Mouse (Mus musculus) cerebellum, postnatal 10 days (tissue): ENCODE measurements around the gene B230307C23Rik.
"Not testable (repeated sequence)": the region's sequence is repeated elsewhere in the genome, so short reads cannot be mapped to it uniquely, and the experiment has no call there.

ENCODE experiments used
- DNase-seq, 2 experiments: peaks; one replicate each; pipeline ENCODE4 v3.0.0; 2021; ENCODE audit warnings: mixed read lengths in 2 of 2

B230307C23Rik gene

DNA sequence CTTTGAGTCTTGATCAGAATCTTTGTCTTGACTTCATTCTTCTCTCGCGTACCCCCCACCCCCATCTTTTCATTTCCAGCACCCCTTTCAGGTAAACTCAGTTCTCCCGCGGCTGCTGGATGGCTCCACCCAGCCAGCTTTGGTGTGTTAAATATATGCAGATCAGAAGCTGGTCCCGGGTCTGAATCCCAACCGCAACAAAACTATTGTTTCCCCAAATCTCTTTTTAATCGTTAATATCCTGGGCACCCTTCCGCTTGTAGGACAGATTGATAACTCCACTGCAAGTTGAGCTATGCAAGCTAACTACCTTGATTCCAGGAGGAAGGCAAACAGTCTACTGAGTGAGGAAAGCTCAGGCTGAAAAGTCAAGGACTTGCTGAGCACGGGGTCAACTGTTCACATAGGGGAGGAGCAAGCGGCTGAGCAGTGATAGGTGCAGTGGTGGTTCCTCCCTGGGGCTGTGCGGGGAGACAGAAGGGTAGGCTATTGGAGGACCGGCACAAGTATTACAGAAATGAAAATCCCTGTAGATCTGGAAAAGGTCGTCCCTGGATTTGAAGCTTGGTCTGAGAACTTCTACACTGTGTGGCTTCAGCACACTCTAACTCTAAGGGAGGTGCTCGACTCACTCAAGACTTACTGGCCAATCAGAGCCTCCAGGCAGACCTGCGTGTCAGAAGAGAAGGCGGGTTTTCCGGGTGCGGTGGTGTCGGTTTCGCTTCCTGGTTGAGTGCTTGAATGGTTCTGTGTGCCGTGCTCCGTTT, at the start of gene B230307C23Rik:
Gene B230307C23Rik, plus strand, starts transcription at position 700 of the 767 bp plus-strand sequence.
- DNase-seq, result peak; percentile 83 to 85

DNA sequence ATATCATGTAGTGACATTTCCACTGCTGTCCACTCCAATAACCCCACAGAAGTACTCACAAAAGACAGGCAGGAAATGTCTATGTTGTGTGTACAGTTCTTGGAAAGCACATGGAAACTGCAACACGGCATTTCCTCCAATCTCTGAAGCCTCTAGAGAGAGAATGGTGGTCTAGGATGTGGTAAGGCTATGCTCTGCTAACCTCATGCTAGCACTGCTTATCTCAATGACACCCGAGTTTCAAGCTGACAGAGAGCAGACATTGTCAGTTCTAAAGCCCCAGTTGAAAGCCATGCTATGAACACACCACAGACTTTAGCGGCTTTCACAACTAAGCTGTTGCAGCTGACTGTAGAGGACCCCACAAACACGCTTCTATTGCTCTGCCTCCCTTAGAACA, 48.3 kb upstream of the B230307C23Rik start:
- DNase-seq, result no peak

DNA sequence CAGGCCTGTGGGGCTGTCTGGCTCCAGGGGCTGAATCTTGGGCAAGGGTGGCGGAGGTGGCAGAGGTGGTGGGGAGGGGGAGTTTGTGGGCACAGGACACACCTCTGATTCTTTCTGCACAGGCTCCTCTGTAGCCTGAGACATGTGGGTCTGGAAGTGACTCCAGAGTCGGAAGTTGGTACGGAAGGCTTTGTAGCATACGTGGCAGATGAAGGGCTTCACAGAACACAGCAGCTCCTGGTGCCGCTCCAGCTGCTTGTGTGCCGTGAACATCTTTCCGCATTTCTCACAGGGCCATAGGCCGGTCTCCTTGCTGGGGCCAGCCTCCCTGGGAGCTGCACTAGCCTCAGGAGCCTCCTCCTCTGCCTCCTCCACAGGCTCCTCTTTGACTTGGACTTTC, 47.1 kb upstream of the B230307C23Rik start:
- DNase-seq, result no peak

DNA sequence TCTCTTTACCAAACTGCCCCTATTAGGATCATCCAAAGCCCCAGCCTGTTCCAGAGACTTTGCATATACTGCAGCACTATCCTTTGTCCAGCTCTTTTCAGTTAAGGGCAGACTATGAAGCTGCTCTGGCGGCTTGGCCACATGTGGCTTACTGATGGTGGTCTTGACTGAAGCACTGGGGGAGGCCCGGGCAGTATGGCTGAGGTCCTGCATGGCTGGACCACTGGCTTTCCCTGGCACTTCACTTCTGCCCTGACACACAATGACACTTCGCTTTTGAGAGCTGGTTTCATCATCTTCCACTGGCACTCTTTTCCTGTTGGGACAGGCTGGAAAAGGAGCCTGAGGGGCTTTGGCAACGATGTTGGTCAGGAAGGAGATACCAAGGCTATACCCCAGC, 44.7 kb upstream of the B230307C23Rik start:
- no peak for DNase-seq

DNA sequence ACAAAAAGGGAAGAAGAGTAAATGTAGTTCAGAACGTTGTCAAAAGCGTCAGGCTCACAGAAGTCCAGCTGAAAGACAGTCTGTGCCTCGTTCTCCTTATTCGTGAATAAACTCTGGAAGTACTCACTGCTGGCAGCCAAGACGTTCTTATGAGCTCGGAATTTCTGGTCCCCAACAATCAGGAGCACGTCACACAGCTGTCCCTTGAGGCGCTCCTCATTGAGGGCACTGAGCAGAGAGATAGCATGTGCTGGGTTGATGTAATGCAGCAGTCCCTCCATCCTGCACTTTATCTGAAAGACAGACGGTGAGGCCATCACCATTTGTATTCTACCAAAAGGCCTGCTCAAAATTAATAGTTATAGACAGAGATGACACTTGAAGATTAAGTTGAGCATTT, 44.3 kb upstream of the B230307C23Rik start:
- DNase-seq, result no peak

DNA sequence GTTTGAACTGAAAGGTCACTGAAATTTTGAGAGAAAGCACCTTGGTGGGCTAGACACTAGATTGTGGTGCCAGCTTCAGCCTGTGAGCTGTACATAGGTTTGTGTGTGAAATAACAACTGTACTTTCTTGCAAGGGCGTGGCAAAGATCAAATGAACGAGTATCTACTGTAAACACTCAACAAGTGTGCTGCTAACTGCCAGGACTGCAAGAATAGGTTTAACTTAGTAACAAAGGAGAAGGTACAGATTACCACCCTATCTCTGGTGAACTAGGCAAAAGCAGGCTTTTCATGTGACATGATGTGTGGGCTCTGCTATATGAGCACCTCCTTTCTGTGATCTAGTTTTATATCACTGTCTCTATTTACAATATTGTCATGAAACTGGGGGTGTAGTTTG, 43.8 kb upstream of the B230307C23Rik start:
- DNase-seq, result no peak

DNA sequence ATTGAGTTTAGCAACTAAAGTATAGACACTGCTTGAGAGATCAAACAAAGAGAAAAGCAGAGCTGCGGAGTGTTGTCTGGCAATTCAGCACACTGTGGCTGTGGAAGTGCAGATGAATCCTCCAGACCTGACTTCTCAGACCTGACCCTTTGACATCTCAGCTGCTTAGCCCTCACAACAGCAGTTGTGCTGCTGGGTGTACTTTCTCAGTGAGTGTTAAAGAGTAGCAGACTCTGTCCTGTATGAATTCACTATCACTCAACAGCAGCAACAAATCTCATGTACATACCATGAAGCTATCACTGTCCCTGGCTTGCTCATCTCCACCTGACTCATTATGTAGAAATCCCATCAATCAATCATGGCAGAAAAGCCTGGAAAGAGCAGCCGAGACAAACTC, 41.1 kb upstream of the B230307C23Rik start:
- DNase-seq, result no peak

DNA sequence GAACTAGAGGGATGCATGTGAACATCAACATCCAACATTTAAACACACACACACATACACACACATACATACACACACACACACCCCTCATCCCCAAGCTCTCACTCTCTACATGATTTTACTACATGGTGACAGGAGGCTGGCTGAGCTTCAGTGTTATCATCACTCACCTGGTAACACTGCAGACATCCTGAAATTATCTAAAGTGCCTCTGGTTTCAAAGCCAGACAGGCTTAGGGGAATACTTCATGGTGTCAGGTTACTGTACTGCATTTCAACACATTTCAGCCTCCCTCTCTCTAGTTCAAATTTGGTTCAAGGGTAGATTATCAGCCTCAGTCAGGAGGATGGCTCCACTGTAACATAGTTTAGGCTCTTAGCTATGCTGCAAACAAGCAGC, 39.5 kb upstream of the B230307C23Rik start:
- DNase-seq, result no peak

DNA sequence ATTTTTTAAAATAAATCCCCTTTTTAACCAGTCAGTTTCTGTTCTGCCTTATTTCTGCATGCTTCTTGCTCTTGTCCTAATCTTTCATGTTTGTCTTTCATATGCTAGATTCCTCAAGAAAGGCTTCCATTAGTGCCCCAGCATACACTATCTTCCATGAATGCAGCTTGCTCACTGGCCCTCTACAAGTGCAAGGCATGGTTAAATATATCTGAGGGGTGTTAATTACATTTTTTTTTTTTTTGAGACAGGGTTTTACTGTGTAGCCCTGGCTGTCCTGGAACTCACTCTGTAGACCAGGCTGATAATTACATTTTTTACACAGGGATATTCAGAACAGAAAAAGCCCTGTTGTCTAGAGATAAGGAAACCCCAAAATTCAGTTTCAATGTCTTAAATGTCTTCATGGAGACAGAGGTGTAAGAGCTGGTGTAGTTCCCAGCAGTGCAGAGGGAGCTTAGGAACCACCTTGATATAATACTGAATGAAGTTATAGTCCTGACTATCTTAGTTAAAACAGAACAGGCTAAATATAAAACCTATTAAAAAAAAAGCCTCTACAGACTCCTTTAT, 38.6 kb upstream of the B230307C23Rik start:
- DNase-seq, result no peak

DNA sequence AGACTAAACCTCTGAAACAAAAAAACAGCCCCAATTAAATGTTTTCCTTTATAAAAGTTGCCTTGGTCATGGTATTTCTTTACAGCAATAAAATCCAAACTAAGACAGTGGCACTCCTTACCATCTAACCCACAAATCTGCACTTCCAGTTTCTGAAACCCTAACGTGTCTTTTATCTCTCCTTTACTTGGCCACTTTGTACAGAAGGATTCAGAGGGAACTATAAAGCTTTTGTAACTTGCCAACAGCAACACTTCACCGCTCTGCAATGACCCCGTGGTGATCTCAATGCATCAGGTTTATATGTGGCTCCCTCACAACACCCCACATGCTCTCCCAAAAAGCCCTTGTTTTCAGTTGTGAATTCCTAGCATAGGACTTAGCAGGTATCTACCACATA, 36.8 kb upstream of the B230307C23Rik start:
- DNase-seq, result no peak

DNA sequence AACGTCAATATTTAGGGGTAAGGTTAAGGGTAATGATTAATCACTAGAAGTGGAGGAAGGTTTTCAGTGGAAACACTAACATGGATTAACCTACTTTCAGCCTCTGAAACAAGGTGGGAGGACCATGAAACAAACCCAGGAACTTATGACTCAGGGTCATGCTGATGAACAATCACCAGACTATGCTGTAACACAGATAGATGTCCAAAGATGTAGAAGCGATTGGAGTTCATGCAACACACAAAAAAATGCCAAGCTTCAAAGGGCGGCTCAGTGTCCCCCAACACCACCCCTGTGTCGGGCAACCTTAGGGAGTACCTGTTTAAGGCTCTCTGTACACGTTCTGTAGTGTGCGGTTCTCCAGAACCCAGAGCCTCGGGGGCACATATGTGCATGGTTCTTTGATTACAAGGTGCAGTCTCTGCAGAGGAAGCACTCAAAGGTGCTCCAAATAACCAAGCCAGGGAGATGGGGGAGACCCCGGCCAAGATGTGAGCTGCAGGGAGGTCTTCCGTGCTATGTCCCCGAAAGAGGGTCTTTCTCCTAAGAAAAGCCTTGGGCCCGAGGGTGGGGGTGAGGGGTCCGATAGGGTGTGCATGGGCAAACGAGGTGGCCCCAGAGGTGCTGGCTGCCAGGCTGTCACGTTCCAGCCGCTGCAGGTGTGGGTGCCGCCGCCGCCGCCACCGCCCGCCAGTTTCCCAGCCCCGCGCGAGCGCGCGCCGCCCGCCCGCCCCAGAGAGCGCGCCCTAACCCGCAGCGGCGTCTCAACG, 35.5 kb upstream of the B230307C23Rik start:
- DNase-seq, result no peak

DNA sequence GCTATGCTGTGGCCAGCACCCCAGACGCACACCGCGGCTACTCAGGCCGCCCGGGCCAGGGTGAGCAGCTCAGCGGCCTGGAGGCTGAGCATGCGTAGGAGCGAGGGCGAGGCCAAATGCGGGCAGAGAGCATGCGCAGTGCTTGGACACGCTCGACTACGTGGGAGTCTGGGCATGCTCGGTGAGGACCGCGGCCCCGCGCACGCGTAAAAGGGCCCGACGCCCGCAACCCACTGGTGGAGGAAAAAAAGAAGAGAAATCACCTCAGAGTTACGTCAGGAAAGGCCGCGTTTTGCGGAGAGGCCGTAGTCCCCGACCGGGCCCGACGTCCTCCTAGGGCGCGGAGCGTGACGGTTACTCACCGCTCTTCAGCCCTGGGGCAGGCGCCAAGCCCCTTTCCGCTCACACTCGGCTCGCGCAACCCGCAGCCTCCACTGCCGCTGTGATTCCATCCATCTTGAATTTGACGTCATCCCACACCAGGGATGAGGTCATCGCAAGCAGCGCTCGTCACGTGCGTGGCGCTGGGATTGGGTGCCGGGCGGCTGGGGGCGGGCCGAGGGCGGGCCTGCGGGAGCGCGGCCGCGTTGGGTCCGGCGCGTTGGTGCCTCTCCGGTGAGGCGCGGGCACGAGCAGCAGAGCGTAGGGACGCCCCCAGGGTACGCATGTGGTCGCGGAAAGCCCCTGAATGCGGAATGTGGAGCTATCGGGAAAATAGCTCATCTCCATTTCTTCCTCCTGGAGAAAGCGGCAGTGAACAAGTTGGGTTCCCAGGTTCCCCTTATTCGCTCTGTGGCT, 34.8 kb upstream of the B230307C23Rik start, which contains the start of the genes C2cd2 and Zbtb21:
Gene C2cd2, minus strand, starts transcription at position 448 of the 798 bp plus-strand sequence.
Gene Zbtb21, minus strand, starts transcription at position 472 of the 798 bp plus-strand sequence.
- peak; percentile 98 to 99 for DNase-seq

DNA sequence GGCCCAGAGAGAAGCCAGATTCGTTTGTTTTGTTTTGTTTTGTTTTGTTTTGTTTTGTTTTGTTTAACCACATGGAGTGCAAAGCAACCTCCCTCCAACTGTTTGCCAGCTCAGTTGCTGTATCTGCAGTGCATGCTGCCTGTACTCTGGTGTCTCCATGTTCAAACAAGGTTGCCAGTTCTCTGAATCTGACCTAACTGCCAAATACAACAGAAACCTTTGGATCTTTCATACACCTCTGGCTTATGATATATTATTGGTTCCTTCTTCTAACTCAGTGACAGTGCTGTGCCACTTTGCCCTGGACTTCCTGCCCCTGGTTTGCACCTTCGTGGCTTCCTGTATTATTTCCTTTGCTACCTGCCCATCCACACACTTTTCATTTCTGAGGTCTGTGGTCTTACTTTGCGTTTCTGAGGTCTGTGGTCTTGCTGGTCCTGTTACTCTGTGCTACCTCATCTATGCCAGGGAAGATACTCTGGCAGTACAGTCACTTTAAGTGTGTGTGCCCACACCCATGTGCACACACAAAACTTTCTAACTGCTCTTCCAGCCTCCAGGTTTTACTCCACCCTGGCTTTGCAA, 33.1 kb upstream of the B230307C23Rik start:
- no peak for DNase-seq

DNA sequence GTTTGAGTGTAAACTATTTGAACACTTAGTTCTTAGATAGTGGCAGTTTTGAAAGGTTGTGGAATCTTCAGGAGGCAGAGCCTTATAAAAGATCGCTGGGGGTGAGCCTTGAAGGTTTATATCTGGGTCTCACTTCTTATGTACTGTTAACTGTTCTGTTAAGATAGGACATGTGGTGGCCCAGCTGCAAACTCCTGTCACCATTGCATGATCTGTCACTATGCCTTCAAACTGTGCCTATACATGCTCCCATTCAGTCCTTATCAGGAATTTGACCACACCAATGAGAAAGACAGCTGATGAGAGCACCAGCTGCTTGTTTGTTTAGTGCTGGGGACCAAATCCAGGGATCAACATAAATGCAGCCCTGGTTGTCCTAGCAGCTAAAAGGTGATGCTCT, 19.8 kb upstream of the B230307C23Rik start:
- no peak for DNase-seq

DNA sequence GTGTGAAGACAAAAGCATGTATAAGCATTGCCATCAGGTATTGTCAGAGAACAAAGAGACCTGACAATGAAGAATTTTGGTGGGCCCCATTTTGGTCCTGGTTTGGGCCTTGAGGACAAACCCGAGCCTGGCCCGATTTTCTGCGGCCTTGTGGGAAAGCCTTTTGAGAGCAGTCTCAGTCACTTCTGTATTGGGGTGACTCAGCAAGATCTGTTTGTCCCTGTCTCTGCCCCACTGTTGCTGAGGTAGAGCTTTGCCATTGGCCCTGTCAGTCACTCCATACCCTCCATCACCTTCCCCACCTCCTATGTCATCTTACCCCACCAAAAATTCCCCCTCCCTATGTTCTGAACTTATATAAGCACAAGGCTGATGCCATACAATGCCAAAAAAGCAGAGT, 19.4 kb upstream of the B230307C23Rik start:
- no peak for DNase-seq

DNA sequence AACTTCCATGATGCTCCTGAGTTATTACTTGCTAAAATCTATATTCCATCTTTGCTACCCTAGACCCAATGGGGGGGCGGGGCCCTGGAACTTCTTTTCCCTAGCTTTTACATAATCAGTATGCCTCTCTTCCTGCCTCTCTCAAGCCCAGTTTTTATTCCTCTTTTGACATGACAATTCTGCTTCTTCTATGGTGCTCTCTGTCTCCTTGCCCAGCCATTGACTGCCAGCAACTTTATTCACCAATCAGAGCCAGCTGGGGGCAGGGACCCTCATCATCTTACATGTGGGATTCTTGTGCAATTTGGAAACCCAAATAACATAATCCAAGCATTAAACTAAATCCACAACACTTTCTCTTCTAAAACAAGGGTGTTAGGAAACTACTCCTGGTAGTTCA, 15.8 kb upstream of the B230307C23Rik start:
- DNase-seq, result no peak

DNA sequence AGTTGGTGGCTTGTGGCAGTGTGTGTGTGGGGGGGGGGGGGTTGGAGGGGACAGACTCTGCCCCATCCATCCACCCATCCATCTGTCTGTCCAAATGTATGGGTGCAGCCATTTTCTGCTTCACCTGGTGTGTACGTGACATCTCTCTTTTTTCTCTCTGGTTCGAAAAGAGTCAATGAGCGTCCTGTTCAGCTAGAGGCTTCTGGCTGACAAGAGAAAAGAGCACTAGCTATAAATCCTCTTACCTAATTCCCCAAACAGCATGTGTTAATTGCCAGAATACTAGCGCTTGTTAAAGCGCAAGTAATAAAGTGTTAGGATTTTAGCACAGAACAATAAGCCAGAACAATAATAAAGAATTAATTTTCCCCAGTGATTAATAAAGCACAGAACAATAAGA, 12.5 kb upstream of the B230307C23Rik start:
- DNase-seq, result no peak

DNA sequence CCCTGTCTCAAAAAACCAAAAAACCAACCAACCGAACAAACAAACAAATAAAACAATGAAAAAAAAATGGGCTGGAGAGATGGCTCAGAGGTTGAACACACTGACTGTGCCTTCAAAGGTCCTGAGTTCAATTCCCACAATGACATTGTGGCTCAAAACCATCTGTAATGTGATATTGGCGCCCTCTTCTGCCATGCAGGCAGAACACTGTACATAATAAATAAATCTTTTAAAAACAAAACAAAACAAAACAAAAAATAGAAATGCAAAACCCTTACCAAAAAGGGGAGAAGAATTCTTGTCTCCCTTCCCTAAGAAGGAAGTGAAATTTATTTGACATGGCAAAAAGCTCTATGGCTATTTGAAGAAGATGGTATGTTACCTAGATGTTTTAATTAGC, 5.6 kb upstream of the B230307C23Rik start:
- no peak for DNase-seq

DNA sequence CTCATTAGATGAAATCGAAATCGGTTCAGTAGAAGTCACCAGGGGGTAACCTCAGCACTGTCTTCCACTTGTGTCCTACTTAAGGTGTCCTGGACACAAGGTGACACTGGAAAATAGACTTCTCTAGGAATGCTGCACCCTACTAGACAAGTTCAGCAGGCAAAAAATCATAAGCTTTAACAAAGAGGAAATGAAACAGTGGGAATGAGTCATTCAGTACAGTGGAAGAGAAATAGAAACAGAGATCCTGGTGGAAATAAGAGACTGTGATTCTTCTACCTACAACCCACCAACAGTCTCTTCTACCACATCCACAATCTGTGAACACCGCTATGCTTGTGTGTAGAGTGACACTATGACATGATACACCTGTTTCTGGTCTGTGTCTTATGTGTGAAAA, 4.6 kb upstream of the B230307C23Rik start:
- not testable (repeated sequence) for DNase-seq

DNA sequence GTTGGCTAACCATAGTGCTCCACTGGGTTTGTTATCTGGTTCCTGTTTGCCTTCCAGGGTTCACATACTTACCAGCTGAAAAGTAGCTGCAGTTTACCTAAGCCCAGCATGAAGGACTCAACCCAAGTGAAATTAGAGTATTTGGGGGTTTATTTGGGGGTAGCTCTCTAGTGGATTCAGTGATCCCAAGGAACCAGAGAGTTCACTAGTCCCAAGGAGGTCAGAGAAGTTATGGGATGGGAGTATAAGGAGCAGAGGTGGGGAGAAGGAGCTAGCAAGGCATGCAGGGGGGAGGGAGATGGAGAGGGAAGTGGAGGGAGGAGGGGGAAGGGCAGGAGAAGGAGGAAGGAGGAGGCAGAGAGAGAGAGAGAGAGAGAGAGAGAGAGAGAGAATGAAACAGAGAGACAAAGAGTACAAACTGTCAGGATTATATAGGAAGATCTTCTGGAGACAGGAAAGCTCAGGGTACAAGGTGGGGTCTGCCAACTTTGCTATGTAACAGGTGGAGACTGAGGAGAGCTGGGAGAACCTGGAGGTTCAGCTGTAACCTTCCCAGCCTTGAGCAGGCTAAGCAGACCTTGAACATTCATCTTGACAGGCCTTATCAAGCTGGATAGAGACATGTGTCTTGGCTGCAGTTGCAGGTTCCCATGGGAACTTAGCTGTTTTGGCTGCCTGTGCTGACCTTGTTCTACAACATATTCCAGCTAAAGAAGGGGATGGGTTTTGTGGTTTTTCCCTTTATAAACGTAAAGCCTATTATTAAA, 1.1 kb upstream of the B230307C23Rik start:
- peak; percentile 1 to 4 for DNase-seq

DNA sequence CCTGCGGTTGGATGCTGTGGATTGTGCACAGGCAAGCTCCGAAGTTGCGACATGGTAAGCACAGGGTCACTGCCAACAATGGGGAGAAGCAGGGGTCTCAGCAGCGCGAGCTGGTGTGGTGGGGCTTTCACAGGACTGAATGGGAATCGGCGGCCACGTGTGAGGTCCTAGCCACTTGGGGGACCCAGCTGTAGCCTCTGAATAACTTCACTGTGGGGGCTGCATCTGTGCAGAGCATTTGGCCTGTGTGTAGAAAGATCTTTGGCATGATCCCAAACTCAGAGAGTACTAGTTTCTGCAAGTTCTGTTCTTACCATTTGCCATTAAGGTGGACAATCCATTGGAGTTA, 242 bp downstream of the B230307C23Rik start:
- not testable (repeated sequence) for DNase-seq

DNA sequence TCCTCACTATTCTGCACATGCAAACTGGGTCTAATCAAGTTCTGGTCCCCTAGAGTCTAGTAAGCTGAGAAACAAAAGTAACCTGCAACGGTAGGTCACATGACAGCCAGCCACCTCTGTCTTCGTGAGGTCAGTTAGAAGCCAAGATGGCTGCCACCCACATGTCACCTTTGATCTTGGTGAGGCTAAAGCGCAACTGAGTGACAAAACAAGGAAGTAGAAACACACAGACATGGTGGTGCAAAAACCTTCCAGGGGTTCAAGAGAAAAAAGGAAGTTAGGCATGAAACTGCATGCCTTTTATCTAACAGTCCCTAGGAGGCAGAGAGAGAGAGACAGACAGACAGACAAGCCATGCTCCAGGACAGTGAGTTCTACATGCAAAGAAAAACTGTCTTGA, 25.0 kb downstream of the B230307C23Rik start:
- DNase-seq, result no peak
